Mouse (Mus musculus) urinary bladder, postnatal 4 days (tissue): Measurements from ENCODE around the gene Hrh1.

Experiments
- DNase-seq, 2 experiments: peaks; one replicate each; pipeline ENCODE4 v3.0.0; 2021 to 2022; ENCODE audit warnings: low spot score in 2 of 2

The Hrh1 gene

DNA sequence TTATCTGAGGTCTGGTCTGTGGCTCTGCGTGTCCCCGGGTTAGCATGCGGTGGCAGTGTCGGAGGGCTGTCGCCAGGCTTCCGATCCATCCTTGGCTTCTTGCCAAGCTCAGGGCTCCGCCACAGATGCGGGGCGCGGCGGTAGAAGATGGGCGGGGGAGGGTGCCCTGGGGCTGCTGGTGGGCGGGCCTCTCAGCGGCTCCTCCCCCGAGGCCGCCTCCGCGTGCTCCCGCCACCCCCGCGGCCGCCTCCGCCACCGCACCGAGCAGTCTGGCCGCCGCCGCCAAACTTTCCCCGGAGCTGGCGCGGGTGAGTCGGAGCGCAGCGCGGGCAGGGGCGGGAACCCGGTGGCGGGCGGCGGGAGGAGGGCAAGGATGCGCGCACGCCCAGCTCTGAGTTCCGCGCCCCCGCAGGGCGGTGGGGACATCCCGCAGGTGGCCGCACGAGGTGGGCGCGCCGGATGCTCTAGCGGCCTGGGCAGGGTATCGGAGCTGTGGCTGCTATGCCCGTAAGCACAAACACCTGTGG lies at the start of gene Hrh1:
Hrh1 (plus strand) TSS at position 246 of the 527 bp plus-strand sequence.
- DNase-seq, result peak in 1 of 2 experiments; percentile 26

DNA sequence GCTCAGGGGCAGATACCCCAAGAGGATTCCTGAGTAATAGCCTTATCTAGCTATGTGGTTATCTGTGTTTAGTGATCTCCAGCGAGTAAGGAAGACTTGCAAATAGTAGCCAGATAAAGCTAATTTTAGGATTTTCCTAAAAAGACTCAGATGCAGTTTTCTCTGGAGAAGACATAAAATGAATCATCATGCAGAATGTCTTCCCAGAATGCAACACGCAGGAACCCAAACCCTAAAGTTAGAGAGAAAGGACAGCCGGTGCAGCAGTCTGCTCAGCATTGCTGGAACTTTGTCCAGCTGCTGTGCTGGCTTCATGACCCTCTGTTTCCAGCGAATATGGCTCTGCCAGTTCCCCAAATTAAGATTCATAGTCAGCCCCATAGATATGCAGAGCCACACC lies 43.1 kb upstream of the Hrh1 start:
- DNase-seq, result peak in 1 of 2 experiments; percentile 15

DNA sequence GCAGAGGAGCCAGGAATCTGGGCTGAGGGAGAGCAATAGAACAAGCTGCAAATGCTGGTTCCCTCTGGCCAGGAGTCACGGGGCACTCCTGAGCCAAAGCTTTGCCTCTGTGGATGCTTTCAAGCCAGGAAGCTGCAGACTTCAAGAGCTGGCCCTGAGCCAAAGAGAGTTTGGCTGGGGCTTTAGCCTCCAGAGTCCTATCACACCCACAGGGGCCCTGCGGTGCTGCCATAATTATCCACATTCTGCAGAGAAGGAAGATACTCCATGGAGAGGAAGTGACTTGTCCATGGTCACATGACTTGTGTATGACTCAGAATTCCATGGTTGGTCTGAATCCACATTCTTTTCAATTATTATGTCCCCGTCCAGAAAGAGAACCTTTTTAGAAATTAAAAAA lies 39.6 kb upstream of the Hrh1 start:
- no peak for DNase-seq

DNA sequence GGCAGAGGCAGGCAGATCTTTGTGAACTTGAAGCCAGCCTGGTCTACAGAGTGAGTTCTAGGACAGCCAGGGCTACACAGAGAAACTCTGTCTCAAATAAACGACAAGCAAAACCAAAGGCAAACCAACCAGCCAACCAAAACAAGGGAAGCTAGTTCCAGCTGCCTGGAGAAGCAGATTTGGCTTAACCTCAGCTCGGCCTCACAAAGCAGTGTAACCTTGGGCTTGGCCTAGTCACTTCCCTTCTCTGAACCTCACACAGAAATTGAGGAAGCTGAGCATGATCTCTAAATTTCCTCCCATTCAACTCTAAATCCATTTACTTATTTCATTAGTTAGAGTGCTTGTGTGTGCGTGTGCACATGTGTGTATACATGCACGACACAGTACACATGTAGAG lies 35.4 kb upstream of the Hrh1 start:
- no peak for DNase-seq

DNA sequence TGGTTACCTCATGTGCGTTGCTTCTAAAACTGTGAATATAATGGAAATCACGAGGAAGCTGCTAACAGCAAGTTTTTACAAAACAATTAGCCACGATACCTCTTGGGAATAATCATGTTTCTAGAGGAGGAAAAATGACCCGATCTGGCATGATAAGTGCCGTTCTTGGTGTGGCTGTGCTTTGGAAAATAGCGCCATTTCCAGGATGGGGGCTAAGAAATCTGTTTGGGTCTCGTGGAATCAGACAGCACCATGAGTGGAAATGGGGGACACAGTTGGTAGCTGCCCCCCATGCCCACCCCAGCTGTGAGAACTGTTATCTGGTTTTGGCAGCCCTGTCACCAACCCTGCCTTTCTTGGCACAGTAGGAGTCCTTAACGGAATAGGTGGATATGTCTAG lies 34.0 kb upstream of the Hrh1 start:
- DNase-seq, result no peak

DNA sequence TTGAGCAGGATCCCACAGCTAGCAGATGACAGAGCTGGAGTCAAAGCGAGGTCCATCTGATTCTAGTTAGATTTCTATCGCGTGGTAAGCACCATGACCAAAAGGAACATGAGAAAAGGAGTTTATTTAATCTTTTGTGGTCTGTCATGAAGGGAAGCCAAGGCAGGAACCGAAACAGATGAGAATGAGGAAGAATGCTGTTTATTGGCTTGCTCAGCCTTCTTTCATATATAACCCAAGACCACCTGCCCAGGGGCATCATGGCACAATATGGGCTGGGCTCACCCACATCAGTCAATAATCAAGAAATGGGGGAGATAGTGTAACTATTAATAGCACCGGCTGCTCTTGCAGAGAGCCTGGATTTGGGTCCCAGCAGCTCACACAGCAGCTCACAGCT lies 33.0 kb upstream of the Hrh1 start:
- DNase-seq, result no peak

DNA sequence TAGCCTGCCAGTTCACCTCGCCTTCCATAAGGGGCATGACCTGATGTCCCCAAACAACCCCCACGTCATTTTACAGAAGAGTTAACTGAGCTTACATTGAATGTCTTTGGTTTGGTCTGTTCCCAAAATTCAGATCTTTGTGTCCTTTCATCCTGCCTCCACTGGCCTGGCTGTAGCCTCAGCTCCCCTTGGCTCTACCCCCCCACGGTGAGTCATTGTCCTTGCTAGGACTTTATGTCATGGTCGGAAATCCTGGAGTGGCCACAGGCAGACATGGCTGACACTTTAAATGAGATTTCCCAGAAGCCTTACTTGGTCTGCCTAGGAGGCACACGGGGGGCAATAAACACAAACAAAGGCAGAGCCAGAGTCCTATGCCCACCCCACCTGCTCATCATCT lies 31.5 kb upstream of the Hrh1 start:
- no peak for DNase-seq

DNA sequence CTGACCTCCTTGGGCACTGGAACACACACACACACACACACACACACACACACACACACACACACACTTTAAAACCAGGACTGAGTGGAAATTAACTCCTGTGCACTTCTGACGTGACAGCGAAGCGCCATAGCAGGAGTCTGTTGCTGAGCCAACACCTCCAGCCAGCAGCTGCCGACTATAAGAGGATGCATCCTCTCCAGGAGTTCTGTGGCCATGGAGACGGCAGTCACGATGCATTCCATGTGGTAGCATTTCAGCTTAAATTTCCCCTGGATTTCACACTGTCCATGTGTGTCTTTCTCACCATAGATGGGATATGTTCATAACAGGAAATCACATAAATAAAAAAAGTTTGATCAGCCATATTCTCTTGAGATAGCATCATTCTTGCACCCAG lies 30.1 kb upstream of the Hrh1 start:
- no peak for DNase-seq

DNA sequence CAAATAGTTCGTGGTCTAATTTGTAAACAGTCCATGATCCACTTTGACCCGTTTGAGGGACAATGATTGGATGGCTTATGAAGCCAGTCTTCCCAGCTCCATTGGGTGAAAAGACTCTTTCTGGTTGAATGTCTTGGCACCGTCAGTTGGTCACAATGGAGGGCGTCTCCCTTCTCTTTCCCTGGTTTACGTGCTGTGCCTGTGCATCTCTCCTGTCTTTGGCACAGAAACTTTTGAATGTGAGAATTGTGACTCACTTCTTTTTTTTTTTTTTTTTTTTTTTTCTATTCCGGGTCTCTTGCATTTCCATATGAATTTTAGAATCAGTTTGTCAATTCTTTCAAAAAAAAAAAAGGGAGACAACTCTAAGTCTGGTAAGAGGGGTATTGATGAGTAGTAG lies 29.5 kb upstream of the Hrh1 start:
- no peak for DNase-seq

DNA sequence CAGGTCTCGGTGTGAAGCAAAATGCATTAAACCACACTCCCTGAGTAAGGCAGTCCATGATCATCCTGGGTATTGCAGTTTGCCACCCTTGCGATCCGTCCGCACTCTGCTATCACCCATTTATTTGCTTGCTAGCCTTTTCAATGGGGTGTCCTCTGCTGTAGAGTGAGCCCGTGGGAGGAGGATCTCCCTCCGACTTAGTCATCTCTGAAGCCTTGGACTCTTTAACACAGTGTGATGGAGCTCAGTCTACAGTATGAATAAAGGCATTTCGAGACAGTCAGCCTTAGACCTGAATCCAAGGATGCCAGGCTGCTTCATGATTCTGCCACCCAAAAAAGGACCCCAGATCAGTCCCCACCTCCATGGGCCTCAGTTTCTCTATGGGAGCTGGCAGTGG lies 25.0 kb upstream of the Hrh1 start:
- DNase-seq, result no peak

DNA sequence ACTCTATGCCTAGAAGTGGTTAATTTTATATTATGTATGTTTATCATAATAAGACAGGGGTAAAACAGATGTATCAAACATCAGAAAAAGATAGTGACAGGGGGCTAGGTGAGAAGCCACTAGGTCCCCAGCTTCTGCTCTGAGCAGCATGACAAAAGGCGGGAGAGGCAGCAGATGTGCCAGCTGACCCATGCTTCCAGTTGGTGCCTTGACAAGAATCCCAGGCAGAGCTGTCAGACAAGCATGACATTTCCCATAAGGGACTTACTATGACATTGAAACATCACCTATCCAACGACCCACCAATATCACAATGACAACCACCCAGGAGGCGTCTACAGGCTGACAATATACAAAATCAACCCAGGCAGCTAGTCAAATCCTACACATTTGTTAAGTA lies 16.9 kb upstream of the Hrh1 start:
- DNase-seq, result no peak

DNA sequence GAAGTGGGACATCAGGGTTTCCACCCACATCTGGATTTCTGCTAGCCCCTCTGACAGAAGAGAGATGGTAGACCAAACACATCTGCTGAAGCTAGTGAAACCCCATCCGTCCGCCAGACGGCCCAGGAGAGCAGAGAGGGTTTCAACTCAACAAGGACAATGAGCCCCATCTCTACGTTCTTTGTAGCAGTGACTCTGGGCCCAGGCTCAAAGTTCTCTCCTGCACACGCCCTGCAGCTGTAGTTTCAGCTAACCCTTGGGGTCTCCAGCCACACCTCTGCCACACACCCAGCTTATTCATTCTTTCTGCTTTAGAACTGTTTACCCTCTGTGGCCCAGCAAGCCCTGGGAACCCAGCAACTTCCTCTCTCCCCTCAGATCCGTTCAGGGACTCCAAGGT lies 10.4 kb upstream of the Hrh1 start:
- DNase-seq, result no peak

DNA sequence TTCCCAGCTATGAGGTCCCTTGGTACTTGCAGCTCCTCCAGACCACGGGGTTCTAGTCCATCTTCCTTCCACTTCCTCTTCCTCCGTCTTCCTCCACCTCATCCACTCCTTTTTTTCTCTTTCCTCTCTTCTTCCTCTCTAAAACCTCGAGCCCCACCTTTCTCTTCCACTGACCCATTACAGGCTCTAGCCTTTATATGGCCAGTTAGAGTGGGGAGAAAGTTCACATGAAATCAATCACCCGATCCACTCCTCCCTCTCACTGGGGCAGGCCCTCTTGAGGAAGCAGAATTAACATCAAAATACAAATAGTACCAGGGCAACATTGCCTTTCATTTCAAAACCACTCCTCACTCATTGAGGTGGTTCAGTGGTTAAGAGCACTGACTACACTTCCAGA lies 9.9 kb upstream of the Hrh1 start:
- no peak for DNase-seq

DNA sequence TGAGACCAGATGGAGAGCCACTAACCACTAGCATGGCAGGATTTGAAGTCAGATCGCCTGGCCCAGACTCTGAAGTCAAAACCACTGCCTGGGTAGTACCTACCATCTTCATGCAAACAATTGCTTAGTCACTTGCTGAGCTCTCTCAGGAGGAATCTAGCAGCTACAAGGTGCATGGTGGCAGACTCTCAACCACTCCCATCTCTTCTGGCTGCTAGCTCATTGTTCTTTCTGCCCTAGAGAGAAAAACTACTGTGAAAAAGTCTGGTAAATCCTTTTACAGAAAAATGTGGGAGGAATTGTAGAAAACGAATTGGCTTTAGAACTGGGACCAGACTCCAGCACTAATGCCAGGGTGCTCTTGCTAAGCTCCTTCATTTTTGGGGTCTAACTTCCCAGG lies 7.6 kb upstream of the Hrh1 start:
- DNase-seq, result no peak

DNA sequence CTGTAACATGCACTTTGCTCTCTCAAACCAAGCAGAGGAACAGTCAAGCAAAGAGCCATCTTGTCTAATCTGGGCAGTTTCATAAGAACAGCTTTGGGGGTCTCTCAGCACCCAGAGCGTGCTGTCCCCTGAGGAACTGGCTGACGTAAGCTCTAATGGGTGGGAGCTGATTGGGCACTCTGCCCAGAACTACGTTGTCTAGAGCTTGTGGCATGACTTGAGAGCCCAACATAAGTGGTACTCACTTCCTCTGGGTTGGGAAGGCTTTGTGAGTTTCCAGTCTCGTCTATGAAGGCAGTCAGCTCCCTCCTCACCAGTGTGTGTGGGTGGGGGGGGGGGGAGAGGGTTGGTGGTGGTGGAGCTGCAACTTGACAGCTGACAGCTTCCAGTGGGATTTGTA lies 2.8 kb upstream of the Hrh1 start:
- no peak for DNase-seq

DNA sequence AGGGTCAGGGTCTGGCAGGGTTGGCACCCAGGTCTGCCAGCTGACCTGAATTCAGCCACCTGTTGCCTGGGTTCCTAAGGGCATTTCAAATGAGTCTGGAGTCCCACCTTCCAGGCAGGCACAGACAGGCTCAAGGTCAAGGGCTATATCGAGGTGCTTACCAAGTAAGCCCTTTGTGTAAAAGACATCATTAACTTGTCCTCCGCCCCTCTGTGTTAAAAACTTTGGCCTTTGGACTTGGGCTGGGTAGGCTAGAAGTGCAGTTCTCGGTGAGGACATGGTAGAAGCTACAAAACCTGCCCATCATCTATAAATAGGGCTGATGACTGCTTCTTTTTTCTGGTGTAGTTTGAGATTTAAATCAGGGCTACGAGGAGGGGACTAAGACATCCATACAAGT lies 1.1 kb upstream of the Hrh1 start:
- DNase-seq, result no peak

DNA sequence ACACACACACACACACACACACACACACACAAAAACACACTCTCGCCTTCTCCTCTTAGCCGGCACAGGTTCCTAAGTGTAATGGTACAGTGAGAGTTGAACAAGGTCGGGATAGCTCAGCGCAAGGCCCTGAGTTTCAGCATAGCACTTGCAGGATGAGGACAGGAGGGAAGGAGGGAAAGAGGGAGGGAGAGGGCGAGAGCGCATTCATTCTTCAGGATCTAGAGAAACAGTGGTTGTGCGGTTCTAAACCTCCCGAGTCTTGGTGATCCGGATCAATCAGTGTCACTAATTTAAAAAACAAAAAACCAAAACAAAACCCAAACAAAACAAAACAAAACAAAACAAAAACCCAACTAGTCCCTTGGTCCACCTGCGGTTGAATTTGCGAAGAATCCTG lies 456 bp upstream of the Hrh1 start:
- no peak for DNase-seq

DNA sequence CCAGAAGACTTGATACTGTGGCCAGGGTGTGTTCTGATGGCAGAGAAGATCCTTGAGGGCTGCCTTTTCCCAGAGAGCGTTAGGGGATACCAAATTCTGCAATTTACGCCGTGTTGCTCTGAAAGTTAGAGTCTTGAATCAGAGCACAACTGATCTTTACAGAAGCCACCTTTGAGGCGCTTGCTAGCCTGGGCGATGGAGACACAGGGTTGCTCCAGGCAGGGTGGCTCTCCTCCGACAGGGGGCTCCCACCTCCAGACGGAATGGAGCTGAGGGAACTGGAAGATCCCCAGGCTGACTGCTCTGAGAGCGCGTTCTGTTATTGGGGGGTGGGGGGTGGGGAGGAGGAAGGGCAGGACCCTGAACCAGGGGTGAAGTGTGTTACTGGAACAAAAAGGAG lies 890 bp downstream of the Hrh1 start:
- no peak for DNase-seq

DNA sequence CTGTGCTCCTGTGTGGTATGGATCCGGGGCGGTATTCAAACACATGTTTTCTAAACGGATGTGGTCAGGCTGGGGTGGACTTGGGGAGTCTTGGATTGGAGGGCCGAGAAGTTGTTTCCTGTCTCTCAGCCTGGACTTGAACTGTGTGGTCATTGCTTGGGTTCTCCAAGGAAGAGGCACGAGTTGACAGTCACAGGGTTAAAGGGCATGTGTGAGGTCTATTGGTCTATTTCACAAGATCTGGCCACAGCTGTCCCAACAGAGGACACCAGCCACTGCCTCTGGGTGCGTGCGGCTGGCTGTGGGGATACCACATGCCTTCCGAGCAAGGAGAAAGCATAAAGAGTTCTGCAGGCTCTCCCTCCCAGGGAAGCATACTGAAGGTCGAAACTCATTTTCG lies 2.7 kb downstream of the Hrh1 start:
- no peak for DNase-seq

DNA sequence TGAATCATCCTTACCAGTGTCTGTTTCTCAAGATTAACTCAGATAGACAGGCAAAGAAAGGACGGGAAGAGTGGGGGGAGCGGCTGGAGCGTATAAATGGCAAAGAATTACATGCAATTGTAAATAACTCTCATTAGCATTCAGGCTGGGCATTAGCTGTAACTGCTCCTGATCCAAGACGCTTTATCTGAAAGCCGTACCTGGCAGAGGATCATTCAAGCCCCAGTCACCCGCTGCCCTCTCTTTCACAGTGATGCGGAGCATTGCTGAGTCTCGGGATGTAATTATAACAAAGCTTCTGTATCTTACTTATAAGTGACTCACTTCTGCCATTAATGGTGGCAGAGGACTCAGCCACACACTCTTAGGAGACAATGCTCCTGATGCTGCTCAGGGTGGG lies 3.1 kb downstream of the Hrh1 start:
- no peak for DNase-seq

DNA sequence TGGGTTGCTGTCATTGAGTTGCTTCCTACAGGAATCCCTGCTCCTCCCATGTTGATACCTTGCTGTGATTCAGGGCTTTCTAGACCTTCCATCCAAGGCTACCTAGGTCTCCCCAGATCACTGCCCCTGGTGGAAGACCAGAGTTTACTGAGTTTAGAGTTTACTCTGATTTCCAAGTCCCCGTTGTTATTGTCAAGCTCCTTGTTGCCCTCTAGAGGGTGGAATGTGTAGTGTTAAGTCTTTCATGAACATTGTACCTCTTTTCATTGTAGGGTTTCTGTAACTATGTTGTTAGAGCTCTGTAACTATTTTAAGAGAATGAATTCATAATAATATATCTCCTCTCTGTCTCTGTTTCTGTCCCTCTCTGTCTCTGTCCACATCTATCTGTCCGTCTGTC lies 4.4 kb downstream of the Hrh1 start:
- DNase-seq, result no peak

DNA sequence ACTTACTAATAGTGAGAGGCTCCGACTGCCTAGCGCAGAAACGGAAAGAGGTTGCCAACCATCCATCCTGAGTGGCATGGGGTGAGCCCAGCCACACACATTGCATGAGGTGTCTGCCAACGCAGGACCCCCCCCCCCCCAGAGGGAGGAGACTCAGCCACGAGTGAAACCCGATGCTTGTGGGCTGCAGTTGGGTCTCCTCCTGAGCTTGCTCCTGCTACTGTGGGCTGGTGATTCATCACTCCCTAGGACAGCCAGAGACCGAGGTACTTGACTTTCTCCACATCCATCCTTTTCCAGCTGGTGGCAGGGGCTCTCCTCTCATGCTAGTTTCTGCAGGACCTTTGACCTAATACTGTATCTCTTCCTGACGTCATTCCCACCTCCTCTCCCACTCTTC lies 5.9 kb downstream of the Hrh1 start:
- DNase-seq, result no peak

DNA sequence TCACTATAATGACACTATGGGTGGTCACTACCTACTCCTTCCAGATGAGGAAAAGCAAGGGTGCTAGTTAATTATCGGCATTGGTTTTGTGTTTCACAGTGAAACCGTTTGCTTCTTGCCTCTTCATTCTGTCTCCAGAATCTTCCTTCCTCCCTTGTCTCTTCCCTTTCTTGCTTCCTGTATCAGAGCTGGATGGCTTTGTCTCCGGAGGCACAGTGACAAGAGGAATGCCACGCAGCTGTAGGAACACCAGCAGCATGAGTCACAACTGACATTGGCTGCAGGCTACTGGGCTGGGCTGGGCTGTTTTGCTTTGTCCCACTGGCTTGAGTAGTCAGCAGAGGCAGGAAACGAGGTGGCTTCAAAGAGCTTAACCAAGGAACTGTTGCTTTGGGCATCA lies 6.4 kb downstream of the Hrh1 start:
- DNase-seq, result no peak

DNA sequence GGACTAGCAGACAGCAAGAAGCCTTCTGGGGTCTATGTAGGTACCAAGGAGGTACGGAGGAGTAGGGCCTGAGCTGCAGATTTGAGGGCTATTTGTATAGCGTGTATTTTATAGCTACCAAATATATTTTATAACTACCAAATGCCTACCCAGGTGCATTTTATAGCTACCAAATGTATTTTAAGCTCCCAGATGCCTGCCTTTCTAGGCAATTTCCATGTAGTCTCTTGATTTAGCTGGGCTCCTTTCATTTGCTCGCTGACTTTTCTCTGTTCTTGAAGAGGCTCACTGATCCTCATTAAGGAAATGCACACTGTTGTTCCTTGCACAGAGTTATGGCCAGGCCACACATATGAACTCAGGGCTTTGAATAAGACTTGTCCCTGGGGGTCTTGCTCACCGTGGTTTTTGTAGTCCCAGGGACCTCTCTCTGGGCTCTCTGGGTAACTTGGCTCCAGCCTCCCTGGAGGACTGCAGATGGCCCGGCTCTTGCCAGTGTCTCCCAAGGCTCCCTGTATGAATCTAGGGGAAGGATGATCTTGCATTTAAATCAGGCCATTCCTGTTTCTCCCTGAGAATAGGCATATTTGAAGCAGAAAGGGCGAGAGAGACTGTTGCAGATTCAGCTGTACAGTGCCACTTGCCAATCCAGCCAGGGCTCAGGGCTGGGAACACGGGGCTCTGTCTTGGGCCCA lies 7.2 kb downstream of the Hrh1 start:
- DNase-seq, result no peak
